Mouse (Mus musculus) neural tube, embryonic 13.5 days (tissue): Measurements from ENCODE around the gene Lrp11. TPM values are rescaled to one million over a fixed set of nuclear protein-coding genes. Genes with fewer than 3 reads are reported as not detected.
"Not testable (repeated sequence)": the region's sequence is repeated elsewhere in the genome, so short reads cannot be mapped to it uniquely, and the experiment has no call there.

Experiments used
- ATAC-seq: fragments of 200-750 bp; cut with Nextera tagmentation; 2 replicates; pipeline ENCODE4 v1.8.0; 2017; ENCODE audit warnings: low read depth, mild to moderate bottlenecking, moderate TSS enrichment, moderate library complexity
- H3K27ac ChIP-seq: fragments of 300-500 bp; sonication (generic); replicated peaks from 2 replicates; pipeline ENCODE4 v1.5.1; 2015; ENCODE audit warnings: moderate library complexity, mild to moderate bottlenecking, inconsistent platforms
- H3K27me3 ChIP-seq: fragments of 300-500 bp; sonication (generic); 2 replicates; pipeline ENCODE4 v1.6.1; 2015; ENCODE audit warnings: mild to moderate bottlenecking, inconsistent platforms
- H3K36me3 ChIP-seq: fragments of 300-500 bp; sonication (generic); 2 replicates; pipeline ENCODE4 v1.6.1; 2015; ENCODE audit warnings: mild to moderate bottlenecking, inconsistent platforms
- H3K4me1 ChIP-seq: fragments of 300-500 bp; sonication (generic); replicated peaks from 2 replicates; pipeline ENCODE4 v1.6.1; 2015; ENCODE audit warnings: inconsistent platforms
- H3K4me2 ChIP-seq: fragments of 300-500 bp; sonication (generic); 2 replicates; pipeline ENCODE4 v1.6.1; 2015; ENCODE audit warnings: inconsistent platforms, mild to moderate bottlenecking, moderate library complexity
- H3K4me3 ChIP-seq: fragments of 300-500 bp; sonication (generic); 2 replicates; pipeline ENCODE4 v1.5.1; 2015; ENCODE audit warnings: mild to moderate bottlenecking, inconsistent platforms
- H3K9ac ChIP-seq: fragments of 300-500 bp; sonication (generic); 2 replicates; pipeline ENCODE4 v1.6.1; 2015; ENCODE audit warnings: moderate library complexity, mild to moderate bottlenecking, inconsistent platforms
- H3K9me3 ChIP-seq: fragments of 300-500 bp; sonication (generic); 2 replicates; pipeline ENCODE4 v1.6.1; 2016; ENCODE audit warnings: inconsistent platforms
- WGBS: fragments of 180-500 bp; shearing (Covaris S2); methylation state at CpG from one replicate; pipeline ENCODE4 v1.1.7; 2015; 5-methylcytosine and 5-hydroxymethylcytosine counted together
- polyA plus RNA-seq: library from polyadenylated mRNA; unstranded; fragments of >200 nt; fragmentation: Nextera tagmentation; extraction: Ambion mirVana; gene quantifications from 2 replicates; pipeline ENCODE4 v1.2.1, GENCODE M21; 2015

Lrp11 gene
- polyA plus RNA-seq, 1 experiment from 2014 or later = 31.7 TPM

DNA sequence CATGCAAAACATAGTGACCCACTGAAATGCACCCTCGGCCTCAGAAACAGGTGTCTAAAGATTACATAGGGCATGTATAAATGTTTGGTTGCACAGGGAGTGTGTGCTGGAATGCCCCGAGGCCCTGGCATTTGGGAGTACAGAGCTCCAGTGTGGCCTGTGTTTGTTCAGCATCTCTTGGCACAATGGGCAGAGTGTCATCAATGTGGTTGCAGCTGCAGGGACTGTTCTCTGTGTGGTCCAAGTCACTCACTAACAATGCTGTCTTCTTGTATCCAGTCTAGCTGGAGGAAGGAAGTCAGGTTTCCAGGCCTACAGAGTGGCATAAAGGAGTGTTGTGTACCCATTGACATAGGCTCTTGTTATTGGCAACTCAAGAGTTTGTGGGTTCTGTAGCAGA, 15.6 kb downstream of the Lrp11 start:
- 62% methylated on average over 2 of the region's 2 CpGs for WGBS
- no peak overlapping the region for H3K27ac ChIP-seq
- no peak for ATAC-seq

DNA sequence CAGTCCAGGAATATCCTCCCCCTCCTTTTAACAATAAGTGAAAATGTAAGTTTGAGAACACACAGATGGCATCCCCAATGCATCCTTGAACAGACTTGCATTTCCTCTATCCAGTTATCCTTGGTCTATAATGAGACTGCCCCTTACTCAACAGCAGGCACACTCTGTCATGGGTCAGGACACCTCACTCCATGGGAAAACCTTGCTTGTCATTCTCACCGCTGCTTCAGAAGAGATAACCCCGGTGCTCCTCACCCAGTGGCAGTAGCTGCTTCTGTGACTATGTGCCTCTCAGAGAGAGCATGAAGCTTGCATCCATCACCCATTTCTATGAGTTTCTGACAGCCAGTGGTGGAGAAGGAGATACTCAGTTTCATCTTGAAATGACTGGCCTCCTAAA, 16.8 kb downstream of the Lrp11 start:
- H3K4me1 ChIP-seq = no peaks in the 10 kb centered on the region
- WGBS = 94% methylated on average over 2 of the region's 2 CpGs
- ATAC-seq = no peak
- H3K9ac ChIP-seq = no peak overlapping the region
- no peaks in the 10 kb centered on the region for H3K9me3 ChIP-seq
- H3K27me3 ChIP-seq = no peaks in the 10 kb centered on the region
- no peak overlapping the region for H3K4me2 ChIP-seq
- H3K36me3 ChIP-seq = peaks cover 46% of the 10 kb centered on the region
- H3K27ac ChIP-seq = no peak overlapping the region
- H3K4me3 ChIP-seq = no peak overlapping the region

More for the DNA sequence above, 15.6 kb downstream of the Lrp11 start:
- Histone ChIP-seq H3K36me3 (peaks cover 36% of the 10 kb centered on the region), H3K9me3 (no peaks in the 10 kb centered on the region), H3K4me2 (no peak overlapping the region), H3K4me1 (no peaks in the 10 kb centered on the region), H3K9ac (no peak overlapping the region), H3K27me3 (no peaks in the 10 kb centered on the region), H3K4me3 (no peak overlapping the region)

DNA sequence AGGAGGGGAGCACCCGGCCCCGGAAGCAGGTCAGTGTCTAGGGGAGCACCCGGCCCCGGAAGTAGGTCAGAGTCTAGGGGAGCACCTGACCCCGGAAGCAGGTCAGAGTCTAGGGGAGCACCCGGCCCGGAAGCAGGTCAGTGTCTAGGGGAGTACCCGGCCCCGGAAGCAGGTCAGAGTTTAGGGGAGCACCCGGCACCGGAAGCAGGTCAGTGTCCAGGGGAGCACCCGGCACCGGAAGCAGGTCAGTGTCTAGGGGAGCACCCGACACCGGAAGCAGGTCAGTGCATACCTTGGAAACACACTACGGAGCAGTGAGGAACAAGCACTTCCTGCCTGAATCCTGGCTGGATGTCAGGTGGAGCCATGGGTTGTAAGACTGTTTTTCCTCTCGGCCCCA, 19.0 kb downstream of the Lrp11 start:
- Histone ChIP-seq H3K4me1 (no peaks in the 10 kb centered on the region), H3K4me3 (no peak overlapping the region), H3K27me3 (no peaks in the 10 kb centered on the region), H3K36me3 (peaks cover 43% of the 10 kb centered on the region), H3K9me3 (no peaks in the 10 kb centered on the region), H3K27ac (no peak overlapping the region), H3K9ac (no peak overlapping the region), H3K4me2 (no peak overlapping the region)
- WGBS = 95% methylated on average over 17 of the region's 17 CpGs
- ATAC-seq = no peak

GRCm38 (mm10) chr10:7611647-7612046, 22.0 kb downstream of the Lrp11 start:
- no peak for ATAC-seq
- H3K36me3 ChIP-seq = peaks cover 42% of the 10 kb centered on the region
- 53% methylated on average over 6 of the region's 6 CpGs for WGBS

GRCm38 (mm10) chr10:7612210-7612609, 22.6 kb downstream of the Lrp11 start:
- ATAC-seq, H3K27me3 ChIP-seq: not testable (repeated sequence)

More at GRCm38 (mm10) chr10:7611647-7612046, 22.0 kb downstream of the Lrp11 start:
- Histone ChIP-seq H3K9ac (no peak overlapping the region), H3K4me3 (no peak overlapping the region), H3K27me3 (no peaks in the 10 kb centered on the region), H3K4me1 (no peaks in the 10 kb centered on the region), H3K4me2 (no peak overlapping the region), H3K27ac (no peak overlapping the region), H3K9me3 (peaks cover 6% of the 10 kb centered on the region)

DNA sequence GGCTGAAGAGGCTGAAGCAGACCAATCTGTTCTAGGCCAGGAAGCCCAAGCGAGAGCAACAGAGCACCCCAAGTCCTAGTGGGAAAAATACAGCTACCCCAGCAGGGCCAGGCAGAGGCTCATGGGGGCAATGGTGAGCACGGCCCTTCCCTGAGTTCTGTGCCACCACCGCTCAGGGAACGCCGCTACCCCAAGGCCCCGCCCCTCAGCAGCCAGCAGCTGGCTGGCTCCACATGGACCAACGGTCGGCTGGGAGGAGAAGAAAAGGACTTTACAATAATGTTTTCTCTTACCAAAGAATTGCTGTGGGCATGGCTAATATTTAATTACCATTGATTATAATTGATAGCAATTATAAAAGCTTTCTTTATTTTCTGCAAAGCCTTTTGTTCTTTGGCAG, 25.2 kb downstream of the Lrp11 start:
- Histone ChIP-seq H3K4me1 (no peaks in the 10 kb centered on the region), H3K9me3 (peaks cover 6% of the 10 kb centered on the region), H3K4me2 (no peak overlapping the region), H3K27ac (no peak overlapping the region), H3K36me3 (peaks cover 29% of the 10 kb centered on the region), H3K4me3 (no peak overlapping the region), H3K27me3 (no peaks in the 10 kb centered on the region), H3K9ac (no peak overlapping the region)
- WGBS = 83% methylated on average over 8 of the region's 8 CpGs
- no peak for ATAC-seq

More at GRCm38 (mm10) chr10:7612210-7612609, 22.6 kb downstream of the Lrp11 start:
- H3K4me2 ChIP-seq, H3K27ac ChIP-seq, H3K4me3 ChIP-seq, H3K4me1 ChIP-seq, H3K9ac ChIP-seq, H3K9me3 ChIP-seq: not testable (repeated sequence)
- peaks cover 44% of the 10 kb centered on the region for H3K36me3 ChIP-seq

DNA sequence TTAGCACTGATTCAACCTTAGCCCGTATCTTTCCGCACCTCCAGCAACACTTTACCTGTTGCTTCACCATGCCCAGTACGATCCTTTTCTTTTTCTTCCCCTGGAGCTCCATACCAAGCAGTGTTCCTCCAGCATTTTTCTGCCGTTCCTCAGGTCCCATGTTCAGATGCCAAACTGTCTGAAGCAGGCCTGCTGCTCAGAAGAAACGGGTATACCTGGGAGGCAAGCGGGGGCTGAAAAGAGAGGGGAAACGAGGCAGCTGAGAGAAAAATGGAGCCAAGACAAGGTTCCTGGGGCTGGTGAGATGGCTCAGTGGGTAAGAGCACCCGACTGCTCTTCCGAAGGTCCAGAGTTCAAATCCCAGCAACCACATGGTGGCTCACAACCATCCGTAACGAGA, 27.5 kb downstream of the Lrp11 start:
- H3K27ac ChIP-seq, H3K27me3 ChIP-seq, H3K9ac ChIP-seq, H3K4me1 ChIP-seq, ATAC-seq, H3K4me3 ChIP-seq, H3K9me3 ChIP-seq, H3K4me2 ChIP-seq: not testable (repeated sequence)
- WGBS = 88% methylated on average over 11 of the region's 11 CpGs
- H3K36me3 ChIP-seq = peaks cover 22% of the 10 kb centered on the region

DNA sequence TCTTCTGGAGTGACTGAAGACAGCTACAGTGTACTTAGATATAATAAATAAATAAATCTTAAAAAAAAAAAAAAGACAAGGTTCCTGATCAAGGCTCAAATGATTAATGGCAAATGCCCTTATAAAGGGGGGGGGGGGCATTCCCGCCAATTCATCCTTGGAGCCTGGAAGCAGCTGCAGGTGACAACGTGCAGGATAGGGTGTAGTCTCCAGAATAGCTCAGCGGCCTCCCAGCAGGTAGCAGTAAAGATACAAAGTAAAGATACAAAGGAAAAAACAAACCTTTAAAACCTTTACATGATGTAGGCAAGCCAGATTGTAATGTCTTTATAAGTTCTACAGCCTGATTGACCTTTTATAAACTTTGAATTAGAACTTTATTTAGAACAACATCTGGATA, 28.0 kb downstream of the Lrp11 start:
- H3K4me2 ChIP-seq, H3K4me1 ChIP-seq, H3K9ac ChIP-seq, ATAC-seq, H3K9me3 ChIP-seq, H3K27ac ChIP-seq, H3K27me3 ChIP-seq, H3K4me3 ChIP-seq: not testable (repeated sequence)
- peaks cover 22% of the 10 kb centered on the region for H3K36me3 ChIP-seq
- 39% methylated on average over 3 of the region's 3 CpGs for WGBS

DNA sequence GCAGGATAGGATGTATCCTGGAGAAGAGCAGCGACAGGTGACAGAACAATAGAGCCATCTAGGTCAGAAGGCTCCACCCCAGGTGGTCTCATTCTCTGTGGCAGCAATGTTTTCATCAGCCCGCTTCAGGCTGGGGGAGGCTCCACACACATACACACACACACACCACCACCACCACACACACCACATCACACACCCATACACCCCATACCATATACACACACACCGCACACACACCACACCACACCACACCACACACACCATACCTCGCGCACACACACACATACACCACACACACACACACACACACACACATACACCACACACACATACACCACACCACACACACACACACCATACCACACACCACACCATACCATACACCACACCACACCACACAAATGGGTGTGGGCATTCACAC, 30.2 kb downstream of the Lrp11 start:
- H3K9me3 ChIP-seq = peaks cover 3% of the 10 kb centered on the region
- WGBS = 81% methylated on average over 5 of the region's 5 CpGs
- no peak overlapping the region for H3K4me2 ChIP-seq
- peaks cover 39% of the 10 kb centered on the region for H3K36me3 ChIP-seq
- ATAC-seq = no peak; the same call in 1 of the 2 replicates
- no peak overlapping the region for H3K4me3 ChIP-seq
- no peak overlapping the region for H3K9ac ChIP-seq
- H3K27ac ChIP-seq = no peak overlapping the region
- no peaks in the 10 kb centered on the region for H3K4me1 ChIP-seq
- no peaks in the 10 kb centered on the region for H3K27me3 ChIP-seq

DNA sequence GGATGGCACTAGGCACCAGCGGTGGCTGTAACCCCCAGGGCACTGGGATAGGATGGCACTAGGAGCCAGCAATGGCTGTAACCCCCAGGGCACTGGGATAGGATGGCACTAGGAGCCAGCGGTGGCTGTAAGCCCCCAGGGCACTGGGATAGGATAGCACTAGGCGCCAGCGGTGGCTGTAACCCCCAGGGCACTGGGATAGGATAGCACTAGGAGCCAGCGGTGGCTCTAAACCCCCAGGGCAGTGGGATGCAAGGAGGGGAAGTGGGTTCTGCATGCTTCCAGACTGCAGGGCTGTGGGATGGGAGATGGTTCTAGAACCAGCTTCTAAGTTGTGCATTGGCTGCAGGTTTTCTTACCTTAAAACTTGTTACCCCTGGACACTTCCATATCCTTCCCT, 31.1 kb downstream of the Lrp11 start:
- WGBS = 70% methylated on average over 5 of the region's 5 CpGs
- Histone ChIP-seq H3K4me3 (no peak overlapping the region), H3K27me3 (no peaks in the 10 kb centered on the region), H3K4me2 (no peak overlapping the region), H3K9ac (no peak overlapping the region), H3K36me3 (peaks cover 37% of the 10 kb centered on the region), H3K27ac (no peak overlapping the region), H3K4me1 (no peaks in the 10 kb centered on the region), H3K9me3 (no peaks in the 10 kb centered on the region)
- no peak for ATAC-seq

- Histone ChIP-seq H3K9me3 (no peaks in the 10 kb centered on the region), H3K9ac (no peak overlapping the region), H3K27me3 (no peaks in the 10 kb centered on the region), H3K4me2 (no peak overlapping the region), H3K36me3 (peaks cover 40% of the 10 kb centered on the region), H3K27ac (no peak overlapping the region), H3K4me3 (no peak overlapping the region), H3K4me1 (no peaks in the 10 kb centered on the region)
- WGBS = 95% methylated on average over 3 of the region's 3 CpGs
- ATAC-seq = no peak
Measured at GRCm38 (mm10) chr10:7622378-7622777, 32.8 kb downstream of the Lrp11 start.

DNA sequence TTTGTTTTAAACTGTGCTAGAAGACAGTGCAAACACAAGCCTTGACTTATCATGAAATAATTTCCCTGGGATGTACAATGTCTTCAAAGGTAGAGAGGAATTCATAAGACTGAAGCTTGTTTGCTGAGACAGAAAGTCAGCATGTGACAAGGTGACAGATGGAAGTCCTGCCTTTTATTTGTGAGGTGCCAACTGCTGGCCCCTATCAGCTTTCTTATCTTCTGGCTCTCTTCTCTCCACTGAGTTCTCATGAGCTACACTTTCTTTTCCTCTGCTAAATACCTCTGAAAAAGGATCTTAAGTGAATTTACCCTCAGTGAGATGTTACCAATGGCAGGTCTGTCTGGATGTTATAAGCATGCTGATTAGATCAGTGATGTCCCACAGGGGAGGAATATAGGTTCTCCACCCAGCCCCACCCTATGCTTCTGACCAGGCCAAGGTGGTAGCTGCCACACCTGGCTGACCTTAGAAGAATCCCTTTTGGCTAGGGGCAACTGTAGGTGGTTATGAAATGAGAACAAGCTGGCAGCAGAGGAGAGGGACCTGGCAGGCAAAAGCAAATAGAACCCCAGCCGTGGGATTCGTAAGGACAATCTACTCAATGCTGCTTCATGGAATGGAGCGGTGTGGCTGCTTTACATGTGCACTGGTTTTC, 34.4 kb downstream of the Lrp11 start:
- H3K36me3 ChIP-seq = peaks cover 54% of the 10 kb centered on the region
- no peak overlapping the region for H3K4me3 ChIP-seq
- H3K9me3 ChIP-seq = no peaks in the 10 kb centered on the region
- no peak overlapping the region for H3K4me2 ChIP-seq
- no peak overlapping the region for H3K27ac ChIP-seq
- no peaks in the 10 kb centered on the region for H3K4me1 ChIP-seq
- 97% methylated on average over 3 of the region's 3 CpGs for WGBS
- H3K27me3 ChIP-seq = no peaks in the 10 kb centered on the region
- H3K9ac ChIP-seq = no peak overlapping the region
- ATAC-seq = no peak

DNA sequence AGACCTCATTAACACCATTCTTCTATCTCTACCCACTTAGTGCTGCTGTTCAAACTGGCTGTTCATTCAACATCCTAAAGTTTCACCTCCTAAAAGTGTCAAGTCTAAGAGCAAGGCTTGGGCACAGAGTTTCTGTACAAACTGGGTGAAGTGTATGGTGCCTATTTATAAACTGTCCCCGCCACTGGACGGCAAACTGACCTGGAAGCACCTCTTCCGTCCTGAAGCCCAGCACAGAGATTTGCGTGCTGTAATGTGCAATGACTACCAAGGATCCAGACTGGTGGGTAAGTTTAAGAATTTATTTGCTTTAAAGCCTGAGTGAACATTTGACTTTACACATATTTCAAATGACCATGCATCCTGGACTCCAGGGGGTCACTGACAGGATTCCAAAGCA, 39.5 kb downstream of the Lrp11 start:
- Histone ChIP-seq H3K9ac (no peak overlapping the region), H3K9me3 (no peaks in the 10 kb centered on the region), H3K4me2 (no peak overlapping the region), H3K4me3 (no peak overlapping the region), H3K36me3 (peaks cover 75% of the 10 kb centered on the region), H3K27ac (no peak overlapping the region), H3K27me3 (no peaks in the 10 kb centered on the region), H3K4me1 (no peaks in the 10 kb centered on the region)
- WGBS = 93% methylated on average over 4 of the region's 4 CpGs
- no peak for ATAC-seq
